Mouse (Mus musculus): Measurements from ENCODE around the gene Lep.

The Lep gene

GRCm38 (mm10) chr6:29117417-29118104, 57.5 kb downstream of the Lep start:
- peak; percentile 55 for DNase-seq (ENCODE audit: low read depth, low spot score)

- no peak for DNase-seq (ENCODE audit: low read depth, low spot score)
Measured at GRCm38 (mm10) chr6:29118231-29118630, 58.2 kb downstream of the Lep start.

GRCm38 (mm10) chr6:29118963-29119362, 58.9 kb downstream of the Lep start:
- DNase-seq (ENCODE audit: low read depth, low spot score): no peak

- DNase-seq (ENCODE audit: low read depth, low spot score): no peak
Measured at GRCm38 (mm10) chr6:29119990-29120389, 60.0 kb downstream of the Lep start.
